Mouse (Mus musculus): ENCODE measurements around the gene Asphd2.

Asphd2 gene

GRCm38 (mm10) chr5:112346211-112346965, 48.3 kb downstream of the Asphd2 start:
- no peak for DNase-seq

GRCm38 (mm10) chr5:112344092-112344960, 50.3 kb downstream of the Asphd2 start:
- DNase-seq, result no peak

- DNase-seq, result no peak
These were observed 51.5 kb downstream of the Asphd2 start for GRCm38 (mm10) chr5:112343205-112343595.

- DNase-seq, result peak; percentile 93
These were observed 52.0 kb downstream of the Asphd2 start, which contains the start of the genes Srrd and Hps4 for GRCm38 (mm10) chr5:112342463-112343204. Gene Srrd, minus strand, starts transcription at chr5:112343040. Gene Hps4, plus strand, starts transcription at chr5:112343083.

GRCm38 (mm10) chr5:112339215-112339614, 55.5 kb downstream of the Asphd2 start:
- no peak for DNase-seq

GRCm38 (mm10) chr5:112337004-112337403, 57.7 kb downstream of the Asphd2 start:
- no peak for DNase-seq

GRCm38 (mm10) chr5:112335473-112335872, 59.2 kb downstream of the Asphd2 start:
- DNase-seq, result peak; percentile 77 to 81
